Mouse (Mus musculus) MEL (cell line): ENCODE data around the gene 2810459M11Rik. TPM values are rescaled to one million over a fixed set of nuclear protein-coding genes. Genes with fewer than 3 reads are reported as not detected.

Experiments
- DNase-seq: peaks from one replicate; pipeline ENCODE4 v3.0.0; 2011; ENCODE audit warnings: low read depth, low spot score
- H3K27ac ChIP-seq: 2 replicates; pipeline ENCODE4 v1.5.1; 2012; ENCODE audit warnings: low read depth, mild to moderate bottlenecking, control low read depth, low read length, moderate library complexity; ENCODE audit not compliant: control insufficient read depth
- H3K27me3 ChIP-seq, 2 experiments: fragments of 150-350 bp in 1 of 2; sonication (generic) in 1 of 2; 2 replicates each; pipeline ENCODE4 v1.6.1; 2012; ENCODE audit warnings: low read length in 2 of 2, mild to moderate bottlenecking in 2 of 2, improper control_type of control experiment in 1 of 2, moderate library complexity in 1 of 2; ENCODE audit not compliant: insufficient read depth in 2 of 2, control insufficient read depth in 1 of 2
- H3K36me3 ChIP-seq, 2 experiments: 2 replicates each; pipeline ENCODE4 v1.6.1; 2012 to 2014; ENCODE audit warnings: low read length in 2 of 2, improper control_type of control experiment in 1 of 2, inconsistent platforms in 1 of 2, mild to moderate bottlenecking in 1 of 2; ENCODE audit not compliant: insufficient read depth in 2 of 2, control insufficient read depth in 1 of 2
- H3K4me1 ChIP-seq, 2 experiments: fragments of 150-350 bp in 1 of 2; sonication (generic) in 1 of 2; 2 replicates each; pipeline ENCODE4 v1.6.1; 2012; ENCODE audit warnings: low read length in 2 of 2, improper control_type of control experiment in 1 of 2, mild to moderate bottlenecking in 1 of 2; ENCODE audit not compliant: insufficient read depth in 2 of 2, control insufficient read depth in 1 of 2
- H3K4me3 ChIP-seq, 2 experiments: fragments of 150-350 bp in 1 of 2; sonication (generic) in 1 of 2; 2 replicates each; pipeline ENCODE4 v1.5.1; 2012; ENCODE audit warnings: low read depth in 2 of 2, low read length in 2 of 2, mild to moderate bottlenecking in 2 of 2, moderate library complexity in 2 of 2, control low read depth in 1 of 2, improper control_type of control experiment in 1 of 2; ENCODE audit not compliant: control insufficient read depth in 1 of 2, insufficient read depth in 1 of 2
- H3K79me2 ChIP-seq: 2 replicates; pipeline ENCODE4 v1.6.1; 2012; ENCODE audit warnings: mild to moderate bottlenecking, low read length, moderate library complexity; ENCODE audit not compliant: control insufficient read depth, poor library complexity, insufficient read depth
- H3K9ac ChIP-seq: 2 replicates; pipeline ENCODE4 v1.6.1; 2012; ENCODE audit warnings: low read depth, mild to moderate bottlenecking, control low read depth, low read length, moderate library complexity; ENCODE audit not compliant: control insufficient read depth, poor library complexity, severe bottlenecking
- H3K9me3 ChIP-seq: fragments of 150-350 bp; sonication (generic); replicated peaks from 2 replicates; pipeline ENCODE4 v1.6.1; 2012; ENCODE audit warnings: mild to moderate bottlenecking, low read length, improper control_type of control experiment, moderate library complexity; ENCODE audit not compliant: insufficient read depth
- BHLHE40 ChIP-seq: IDR thresholded peaks from 2 replicates; pipeline ENCODE4 v1.6.1; 2012; ENCODE audit warnings: low read depth, mild to moderate bottlenecking, inconsistent platforms, low read length, improper control_type of control experiment, borderline replicate concordance
- CHD1 ChIP-seq: IDR thresholded peaks from 2 replicates; pipeline ENCODE4 v1.6.1; 2012; ENCODE audit warnings: low read depth, mild to moderate bottlenecking, inconsistent platforms, low read length, improper control_type of control experiment
- CHD2 ChIP-seq: IDR thresholded peaks from 2 replicates; pipeline ENCODE4 v1.6.1; 2011; ENCODE audit warnings: low read length, improper control_type of control experiment
- ELF1 ChIP-seq: IDR thresholded peaks from 2 replicates; pipeline ENCODE4 v1.6.1; 2014; ENCODE audit warnings: low read depth, mild to moderate bottlenecking, inconsistent platforms, low read length, improper control_type of control experiment, moderate library complexity
- EP300 ChIP-seq, 2 experiments: IDR thresholded peaks; 2 replicates each; pipeline ENCODE4 v1.6.1; 2011; ENCODE audit warnings: improper control_type of control experiment in 2 of 2, low read length in 2 of 2, low read depth in 1 of 2, mild to moderate bottlenecking in 1 of 2
- ETS1 ChIP-seq: IDR thresholded peaks from 2 replicates; pipeline ENCODE4 v1.6.1; 2012; ENCODE audit warnings: low read depth, mild to moderate bottlenecking, inconsistent platforms, low read length, improper control_type of control experiment, moderate library complexity
- GABPA ChIP-seq: IDR thresholded peaks from 2 replicates; pipeline ENCODE4 v1.6.1; 2012; ENCODE audit warnings: low read depth, mild to moderate bottlenecking, inconsistent platforms, low read length, improper control_type of control experiment, moderate library complexity
- MAZ ChIP-seq: IDR thresholded peaks from 2 replicates; pipeline ENCODE4 v1.6.1; 2012; ENCODE audit warnings: low read depth, mild to moderate bottlenecking, inconsistent platforms, low read length, improper control_type of control experiment
- MYB ChIP-seq: IDR thresholded peaks from 2 replicates; pipeline ENCODE4 v1.6.1; 2011; ENCODE audit warnings: mild to moderate bottlenecking, low read depth, low read length, improper control_type of control experiment
- NRF1 ChIP-seq: IDR thresholded peaks from 2 replicates; pipeline ENCODE4 v1.6.1; 2014; ENCODE audit warnings: low read depth, mild to moderate bottlenecking, inconsistent platforms, low read length, improper control_type of control experiment, moderate library complexity; ENCODE audit not compliant: poor library complexity, insufficient read depth, severe bottlenecking
- POLR2A ChIP-seq, 2 experiments: IDR thresholded peaks; 2 replicates each; pipeline ENCODE4 v1.6.1; 2011 to 2012; ENCODE audit warnings: low read length in 2 of 2, mild to moderate bottlenecking in 2 of 2, control low read depth in 1 of 2, improper control_type of control experiment in 1 of 2, low read depth in 1 of 2, moderate library complexity in 1 of 2; ENCODE audit not compliant: control insufficient read depth in 1 of 2, insufficient read depth in 1 of 2, poor library complexity in 1 of 2
- SIN3A ChIP-seq: IDR thresholded peaks from 2 replicates; pipeline ENCODE4 v1.6.1; 2012; ENCODE audit warnings: low read length, improper control_type of control experiment, inconsistent platforms
- SMC3 ChIP-seq: IDR thresholded peaks from 2 replicates; pipeline ENCODE4 v1.6.1; 2011; ENCODE audit warnings: low read depth, low read length, improper control_type of control experiment
- TBP ChIP-seq: IDR thresholded peaks from 2 replicates; pipeline ENCODE4 v1.8.0; 2011; ENCODE audit warnings: low read depth, low read length, improper control_type of control experiment
- ZKSCAN1 ChIP-seq: IDR thresholded peaks from 2 replicates; pipeline ENCODE4 v1.6.1; 2012; ENCODE audit warnings: low read depth, mild to moderate bottlenecking, inconsistent platforms, low read length, improper control_type of control experiment, moderate library complexity
- ZMIZ1 ChIP-seq: IDR thresholded peaks from 2 replicates; pipeline ENCODE4 v1.6.1; 2012; ENCODE audit warnings: low read depth, mild to moderate bottlenecking, inconsistent platforms, low read length, improper control_type of control experiment, moderate library complexity
- polyA plus RNA-seq, 2 experiments: library from polyadenylated mRNA; stranded (reverse) in 1 of 2; unstranded in 1 of 2; fragments of >175 nt in 1 of 2; fragments of >200 nt in 1 of 2; gene quantifications; 2 replicates each; pipeline versions ENCODE4 v1.2.1 to v1.2.4; 2012; ENCODE audit warnings: low replicate concordance in 2 of 2, low read depth in 1 of 2; ENCODE audit not compliant: insufficient read length in 2 of 2, insufficient read depth in 1 of 2, missing spikeins in 1 of 2
- total RNA-seq: library from RNA; depleted of rRNA; stranded (reverse); fragments of 300-350 nt; gene quantifications from 2 replicates; pipeline ENCODE4 v1.2.3, GENCODE M21; 2012

Gene 2810459M11Rik
- total and polyA plus RNA-seq, 3 experiments: not detected

GRCm38 (mm10) chr1:86018235-86019055 lies 27.2 kb upstream of the 2810459M11Rik start:
- no peaks in the 10 kb centered on the region for H3K79me2 ChIP-seq
- TF ChIP-seq CHD1 (no peak), ZMIZ1 (no peak), SIN3A (no peak), TBP (no peak), MYB (no peak), SMC3 (no peak), GABPA (no peak), ZKSCAN1 (no peak), ELF1 (no peak), ETS1 (no peak), MAZ (no peak), EP300 (IDR thresholded peaks at IDR 0.05; ENCODE audit: low read depth in 1 of 2, low read length in 2 of 2) (no peak), NRF1 (no peak), POLR2A (IDR thresholded peaks at IDR 0.05; ENCODE audit: control insufficient read depth in 1 of 2, insufficient read depth in 1 of 2, low read depth in 1 of 2, low read length in 2 of 2, poor library complexity in 1 of 2) (no peak), BHLHE40 (no peak)
- H3K4me3 ChIP-seq: no peak overlapping the region
- no peaks in the 10 kb centered on the region for H3K9me3 ChIP-seq
- no peak overlapping the region for H3K27ac ChIP-seq
- no peaks in the 10 kb centered on the region for H3K36me3 ChIP-seq
- no peak overlapping the region for H3K9ac ChIP-seq
- no peak for DNase-seq
- peaks cover 5 to 7% of the 10 kb centered on the region in 2 experiments; a peak in 3 of 4 replicates for H3K27me3 ChIP-seq
- no peaks in the 10 kb centered on the region for H3K4me1 ChIP-seq

- Histone ChIP-seq H3K36me3 (no peaks in the 10 kb centered on the region), H3K79me2 (no peaks in the 10 kb centered on the region), H3K9me3 (no peaks in the 10 kb centered on the region), H3K4me3 (no peak overlapping the region), H3K9ac (no peak overlapping the region), H3K4me1 (no peaks in the 10 kb centered on the region), H3K27me3 (peaks cover 5 to 7% of the 10 kb centered on the region in 2 experiments; a peak in 3 of 4 replicates), H3K27ac (no peak overlapping the region)
- no peak for DNase-seq
- no peak for TF ChIP-seq CHD2
Observed at GRCm38 (mm10) chr1:86021365-86021989, 24.2 kb upstream of the 2810459M11Rik start.
